Mouse (Mus musculus) lung, adult 2 months (tissue): ENCODE data around the gene Rab5b.

Experiments
- CTCF ChIP-seq: fragments of 200-500 bp; IDR thresholded peaks from 2 replicates; pipeline ENCODE4 v1.5.1; 2011; ENCODE audit warnings: mild to moderate bottlenecking, low read length, control low read depth; ENCODE audit not compliant: insufficient read depth
- POLR2A ChIP-seq: fragments of 200-500 bp; IDR thresholded peaks from 2 replicates; pipeline ENCODE4 v1.6.1; 2011; ENCODE audit warnings: low read depth, mild to moderate bottlenecking, control low read depth, low read length, borderline replicate concordance; ENCODE audit errors: extremely low read depth

GRCm38 (mm10) chr10:128668790-128669672 is 27.0 kb downstream of the Rab5b start:
- TF ChIP-seq CTCF (no peak), POLR2A (no peak)
